9 mouse cellular contexts compared by ENCODE assay signal in the genomic region with DNA sequence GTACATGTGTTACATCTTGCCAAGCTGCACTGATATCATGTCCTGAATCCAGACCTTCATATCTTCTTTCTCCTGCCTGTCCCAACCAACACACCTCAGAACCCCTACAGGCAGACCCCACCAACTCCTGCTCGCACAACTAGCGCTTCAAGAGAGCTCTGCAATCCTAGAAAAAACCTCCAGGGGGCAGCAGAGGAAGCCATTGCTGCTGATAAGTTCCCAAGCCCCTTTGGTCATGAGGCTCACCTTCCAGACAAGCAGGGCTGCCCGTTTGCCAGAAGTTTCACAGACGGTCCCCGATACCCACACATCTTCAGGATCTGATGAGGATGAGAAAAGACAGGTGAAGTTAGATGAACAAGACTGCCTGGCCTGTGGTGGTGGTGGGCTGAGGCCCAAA. TPM values are rescaled to one million over a fixed set of nuclear protein-coding genes. Genes with fewer than 3 reads are reported as not detected.
DNase-seq lines count a peak whose midpoint lies in the region; ATAC-seq and TF ChIP-seq lines count a peak whose summit lies in the region.
"Had no signal": no experiment of that assay in that cellular context is flagged by ENCODE, and none has a peak within 500 bp of the region (broad histone marks: within the 10 kb centered on the region; RNA-seq: fewer than 3 reads in every experiment).

No protein-coding gene starts in this region.

- ATAC-seq in heart, embryonic 11.5 days (replicated peaks; ENCODE audit: insufficient number of reproducible peaks, low FRiP score, low TSS enrichment) = no peak
- ATAC-seq in hematopoietic stem cell, adult 5-6 weeks (replicated peaks in 1 of 2; ENCODE audit: insufficient read depth in 1 of 2, low FRiP score in 2 of 2, low TSS enrichment in 1 of 2, low read depth in 1 of 2, poor library complexity in 2 of 2, severe bottlenecking in 2 of 2) = peak; percentile 47 to 56; a peak in 3 of 4 replicates
- ATAC-seq in monocyte, adult 5-6 weeks (replicated peaks; ENCODE audit: insufficient number of reproducible peaks, low FRiP score, low TSS enrichment, poor library complexity, severe bottlenecking) = peak; percentile 50

- 12% methylated on average over 5 of the region's 5 CpGs for WGBS in heart, embryonic 11.5 days (ENCODE audit: insufficient replicate concordance)
- 9% methylated on average over 5 of the region's 5 CpGs for WGBS in bone marrow, adult 2 months

- DNase-seq in heart, adult 18-20 months = peak; percentile 74 to 89
- peak; percentile 50 to 52 for DNase-seq in left cerebral cortex, postnatal 36 days (ENCODE audit: low spot score in 2 of 2)
- peak; percentile 69 to 87 for DNase-seq in spleen, postnatal 4 days (ENCODE audit: low spot score in 2 of 2)

- H3K27me3 ChIP-seq in heart, embryonic 11.5 days (ENCODE audit: control insufficient read depth, insufficient read depth, low read length) = peaks cover 38% of the 10 kb centered on the region

- TF ChIP-seq POLR2A in bone marrow, adult 2 months (IDR thresholded peaks at IDR 0.05; ENCODE audit: borderline replicate concordance, control insufficient read depth, low read depth, low read length) = no peak
- no peak for TF ChIP-seq POLR2A in embryonic fibroblast, embryonic 13.5 days (IDR thresholded peaks at IDR 0.05; ENCODE audit: low read depth, low read length)

- no peaks in the 10 kb centered on the region for H3K36me3 ChIP-seq in heart, embryonic 11.5 days (ENCODE audit: control insufficient read depth, insufficient read depth, low read length)
- H3K36me3 ChIP-seq: midbrain, embryonic 12.5 days had no signal

- intact Hi-C loops in left cerebral cortex, postnatal 36 days (cut with DNase I) = loop anchor here (5.0 to 10.0 kb wide), 2 partner anchors 68 to 316 kb away; no protein-coding TSS in a partner anchor

- H3K9me3 ChIP-seq in heart, embryonic 11.5 days (replicated peaks; ENCODE audit: control insufficient read depth, low read length) = no peaks in the 10 kb centered on the region
- H3K9me3 ChIP-seq: midbrain, embryonic 12.5 days had no signal

- H3K4me2 ChIP-seq in heart, embryonic 11.5 days = no peak overlapping the region
- H3K4me2 ChIP-seq: midbrain, embryonic 12.5 days had no signal

- no peak overlapping the region for H3K9ac ChIP-seq in heart, embryonic 11.5 days (ENCODE audit: low read depth, low read length)
- H3K9ac ChIP-seq: midbrain, embryonic 12.5 days had no signal

- H3K4me1 ChIP-seq in heart, embryonic 11.5 days (ENCODE audit: control insufficient read depth, insufficient read depth, low read length) = peaks cover 5% of the 10 kb centered on the region; the same call in 1 of the 2 replicates
- H3K4me1 ChIP-seq in bone marrow, adult 2 months (ENCODE audit: control insufficient read depth, insufficient read depth, low read length) = peaks cover 2% of the 10 kb centered on the region; the same call in 1 of the 2 replicates
- H3K4me1 ChIP-seq in embryonic fibroblast, embryonic 13.5 days (ENCODE audit: control insufficient read depth, insufficient read depth, low read length) = peaks cover 2% of the 10 kb centered on the region; the same call in 1 of the 2 replicates

- H3K27ac ChIP-seq in heart, embryonic 11.5 days (ENCODE audit: low read depth, low read length) = no peak overlapping the region
- no peak overlapping the region for H3K27ac ChIP-seq in bone marrow, adult 2 months (ENCODE audit: control insufficient read depth, insufficient read depth, low read depth, low read length, poor library complexity)
- H3K27ac ChIP-seq in embryonic fibroblast, embryonic 13.5 days (ENCODE audit: insufficient read depth, low read length) = no peak overlapping the region
- H3K27ac ChIP-seq: midbrain, embryonic 12.5 days had no signal

- H3K4me3 ChIP-seq in heart, embryonic 11.5 days (ENCODE audit: low read depth, low read length) = no peak overlapping the region
- H3K4me3 ChIP-seq in bone marrow, adult 2 months (replicated peaks; ENCODE audit: control insufficient read depth, low read depth, low read length) = no peak overlapping the region
- H3K4me3 ChIP-seq in embryonic fibroblast, embryonic 13.5 days (ENCODE audit: insufficient read depth, low read length) = no peak overlapping the region
- H3K4me3 ChIP-seq: midbrain, embryonic 12.5 days had no signal

- peak; percentile 61 for TF ChIP-seq CTCF in bone marrow, adult 2 months (IDR thresholded peaks at IDR 0.05; ENCODE audit: control insufficient read depth, insufficient read depth, low read length)
- TF ChIP-seq CTCF in embryonic fibroblast, embryonic 13.5 days (IDR thresholded peaks at IDR 0.05; ENCODE audit: borderline replicate concordance, insufficient read depth, low read length) = 0 out of 2 replicates have a peak, but pooled peaks have one; percentile 10

RNA-seq across cellular contexts. Expression of gene Il27ra, which starts 3.3 kb away (rescaled TPM):
- 1 to 10 TPM; 3.1 to 5.4 TPM for total RNA-seq in heart, adult 18-20 months (2021)
- 3.5 and 4.1 TPM in 2 replicates for polyA plus RNA-seq in heart, embryonic 11.5 days (2014; fragmentation: Nextera tagmentation; extraction: Ambion mirVana)
- 2.4 and 7.7 TPM in 2 replicates for polyA plus RNA-seq in bone marrow, adult 2 months (2011; ENCODE audit: insufficient read depth, insufficient read length, low replicate concordance, missing spikeins)
- 1.1 and 1.5 TPM in 2 replicates for polyA plus RNA-seq in embryonic fibroblast, embryonic 13.5 days (2011; ENCODE audit: insufficient read length, low read depth, missing spikeins)
- total RNA-seq in hematopoietic stem cell, adult 5-6 weeks (2017) = 14.8 and 19.4 TPM in 2 replicates
- total RNA-seq in left cerebral cortex, postnatal 36 days (2021) = under 1 TPM; 0.49 to 0.52 TPM
- 7.4 to 27.0 TPM (median 8.4 TPM) in 3 replicates for total RNA-seq in monocyte, adult 5-6 weeks (2017)

RNA-seq across cellular contexts. Expression of gene Rln3, which starts 5.8 kb away (rescaled TPM):
- total RNA-seq in heart, adult 18-20 months (2021) = not detected
- polyA plus RNA-seq in heart, embryonic 11.5 days (2014; fragmentation: Nextera tagmentation; extraction: Ambion mirVana) = not detected in 2 replicates
- not detected in 2 replicates for polyA plus RNA-seq in bone marrow, adult 2 months (2011; ENCODE audit: insufficient read depth, insufficient read length, low replicate concordance, missing spikeins)
- polyA plus RNA-seq in embryonic fibroblast, embryonic 13.5 days (2011; ENCODE audit: insufficient read length, low read depth, missing spikeins) = not detected in 2 replicates
- not detected in 2 replicates for total RNA-seq in hematopoietic stem cell, adult 5-6 weeks (2017)
- total RNA-seq in left cerebral cortex, postnatal 36 days (2021) = not detected
- total RNA-seq in monocyte, adult 5-6 weeks (2017) = not detected in 3 replicates
- polyA plus RNA-seq: midbrain, embryonic 12.5 days had no signal

RNA-seq across cellular contexts. Expression of gene Palm3, which starts 17.8 kb away (rescaled TPM):
- total RNA-seq in heart, adult 18-20 months (2021) = under 1 TPM; 0.30 to 0.33 TPM
- 0.57 and 0.77 TPM in 2 replicates for polyA plus RNA-seq in heart, embryonic 11.5 days (2014; fragmentation: Nextera tagmentation; extraction: Ambion mirVana)
- 2.7 TPM in 1 of 2 replicates, not detected in the other for polyA plus RNA-seq in bone marrow, adult 2 months (2011; ENCODE audit: insufficient read depth, insufficient read length, low replicate concordance, missing spikeins)
- polyA plus RNA-seq in embryonic fibroblast, embryonic 13.5 days (2011; ENCODE audit: insufficient read length, low read depth, missing spikeins) = 0.73 and 0.91 TPM in 2 replicates
- total RNA-seq in hematopoietic stem cell, adult 5-6 weeks (2017) = 0.31 TPM in 1 of 2 replicates, not detected in the other
- 1 to 10 TPM; 1.7 to 2.7 TPM for total RNA-seq in left cerebral cortex, postnatal 36 days (2021)
- total RNA-seq in monocyte, adult 5-6 weeks (2017) = 0.19 to 0.95 TPM in 2 of 3 replicates, not detected in the other

RNA-seq across cellular contexts. Expression of gene Gm10643, which starts 25.9 kb away (rescaled TPM):
- total RNA-seq in heart, adult 18-20 months (2021) = 1 to 10 TPM; 4.2 to 5.0 TPM
- 1.0 and 1.1 TPM in 2 replicates for polyA plus RNA-seq in heart, embryonic 11.5 days (2014; fragmentation: Nextera tagmentation; extraction: Ambion mirVana)
- polyA plus RNA-seq in bone marrow, adult 2 months (2011; ENCODE audit: insufficient read depth, insufficient read length, low replicate concordance, missing spikeins) = 1.3 and 1.4 TPM in 2 replicates
- polyA plus RNA-seq in embryonic fibroblast, embryonic 13.5 days (2011; ENCODE audit: insufficient read length, low read depth, missing spikeins) = 1.7 and 2.0 TPM in 2 replicates
- 2.5 and 3.6 TPM in 2 replicates for total RNA-seq in hematopoietic stem cell, adult 5-6 weeks (2017)
- 1 to 10 TPM; 4.1 to 4.4 TPM for total RNA-seq in left cerebral cortex, postnatal 36 days (2021)
- total RNA-seq in monocyte, adult 5-6 weeks (2017) = 2.4 to 3.7 TPM (median 2.6 TPM) in 3 replicates

RNA-seq across cellular contexts. Expression of gene 2210011C24Rik, which starts 27.1 kb away (rescaled TPM):
- total RNA-seq in heart, adult 18-20 months (2021) = 1 to 10 TPM; 2.0 to 3.1 TPM
- polyA plus RNA-seq in heart, embryonic 11.5 days (2014; fragmentation: Nextera tagmentation; extraction: Ambion mirVana) = 0.11 TPM in 1 of 2 replicates, not detected in the other
- polyA plus RNA-seq in bone marrow, adult 2 months (2011; ENCODE audit: insufficient read depth, insufficient read length, low replicate concordance, missing spikeins) = not detected in 2 replicates
- not detected in 2 replicates for polyA plus RNA-seq in embryonic fibroblast, embryonic 13.5 days (2011; ENCODE audit: insufficient read length, low read depth, missing spikeins)
- not detected in 2 replicates for total RNA-seq in hematopoietic stem cell, adult 5-6 weeks (2017)
- total RNA-seq in left cerebral cortex, postnatal 36 days (2021) = 1 to 10 TPM; 1.3 to 3.1 TPM
- not detected in 3 replicates for total RNA-seq in monocyte, adult 5-6 weeks (2017)
- polyA plus RNA-seq: midbrain, embryonic 12.5 days had no signal
